Mouse (Mus musculus) gastrocnemius, adult 2 months (tissue): ENCODE measurements at regions not wholly inside any gene's neighbourhood (a gene's known extent, or its start where the extent isn't known, plus 50 kb on each side); places are given as distances from the start of the nearest gene placed in this dataset.

Experiments
- DNase-seq: peaks from one replicate; pipeline ENCODE4 v3.0.0; 2022
- H3K27ac ChIP-seq: fragments of 200-600 bp; 2 replicates; pipeline ENCODE4 v1.8.1; 2022; ENCODE audit warnings: mild to moderate bottlenecking
- H3K4me3 ChIP-seq: fragments of 200-600 bp; 2 replicates; pipeline ENCODE4 v1.8.1; 2022; ENCODE audit warnings: mild to moderate bottlenecking, moderate library complexity
- CTCF ChIP-seq: fragments of 200-600 bp; IDR thresholded peaks from 2 replicates; pipeline ENCODE4 v1.8.1; 2022; ENCODE audit warnings: antibody characterized with exemption, mild to moderate bottlenecking, moderate library complexity
- intact Hi-C: fragments of 180-260 bp; cut with DNase I; formaldehyde crosslinking; loops from one replicate; pipeline ENCODE4 v1.15.1; 2025

GRCm38 (mm10) chr14:48738641-48739040, 65.0 kb upstream of the Otx2 start:
- intact Hi-C loops: no loop called here
- TF ChIP-seq CTCF: no peak
- Histone ChIP-seq H3K27ac (no peak overlapping the region), H3K4me3 (no peak overlapping the region)
- DNase-seq: no peak

- intact Hi-C loops: no loop called here
- no peak overlapping the region for H3K4me3 ChIP-seq
- DNase-seq: no peak
- no peak overlapping the region for H3K27ac ChIP-seq
- no peak for TF ChIP-seq CTCF
Observed at GRCm38 (mm10) chr14:48738213-48738612, 64.6 kb upstream of the Otx2 start.

GRCm38 (mm10) chr14:48736969-48737860, 63.6 kb upstream of the Otx2 start:
- no peak for TF ChIP-seq CTCF
- DNase-seq: no peak
- H3K4me3 ChIP-seq: no peak overlapping the region
- intact Hi-C loops: no loop called here
- no peak overlapping the region for H3K27ac ChIP-seq

DNA sequence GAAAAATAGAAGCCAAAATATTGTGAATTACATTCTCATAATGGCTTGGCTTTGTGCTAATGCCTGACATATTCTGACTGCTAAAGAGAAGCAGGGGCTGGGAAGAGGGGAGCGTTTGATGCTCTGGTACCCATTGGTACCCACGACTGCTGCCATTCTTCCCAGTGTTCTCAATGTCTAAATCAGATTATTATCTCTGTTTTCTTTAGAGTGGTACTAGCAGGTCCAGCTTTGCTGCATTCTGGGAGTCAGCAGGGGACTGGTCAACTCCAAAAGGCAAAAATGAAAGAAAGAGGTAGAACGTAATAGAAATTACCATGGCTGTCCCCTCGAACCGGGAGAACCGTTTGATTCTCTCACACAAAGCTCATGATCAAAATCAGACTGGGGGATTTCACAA, 62.6 kb upstream of the Otx2 start:
- H3K4me3 ChIP-seq: no peak overlapping the region
- no peak for TF ChIP-seq CTCF
- intact Hi-C loops: no loop called here
- no peak overlapping the region for H3K27ac ChIP-seq
- no peak for DNase-seq

DNA sequence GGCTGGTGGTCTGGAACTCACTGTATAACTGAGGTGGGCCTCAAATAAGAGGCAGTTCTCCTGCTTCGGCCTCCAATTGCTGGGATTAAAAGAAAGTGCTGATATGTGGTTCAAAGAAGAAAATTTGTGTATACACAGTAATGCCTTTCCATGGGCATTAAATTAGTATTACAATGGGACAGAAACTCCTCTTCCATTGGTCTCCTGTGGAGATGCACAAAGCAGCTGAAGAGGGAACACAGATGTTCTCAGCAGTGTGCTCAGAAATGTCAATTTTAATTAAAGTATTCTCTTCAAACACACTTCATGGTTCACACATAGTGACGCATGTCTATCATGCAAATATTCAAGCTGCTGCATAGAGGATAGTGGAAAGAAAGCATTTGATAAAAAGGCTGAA, 56.4 kb upstream of the Otx2 start:
- intact Hi-C loops: no loop called here
- Histone ChIP-seq H3K27ac (no peak overlapping the region), H3K4me3 (no peak overlapping the region)
- TF ChIP-seq CTCF: no peak
- DNase-seq: no peak
